Mouse (Mus musculus) thymus, postnatal 4 days (tissue): Measurements from ENCODE around the gene Nek8.
"Not testable (repeated sequence)": the region's sequence is repeated elsewhere in the genome, so short reads cannot be mapped to it uniquely, and the experiment has no call there.

Source experiments
- DNase-seq: peaks from one replicate; pipeline ENCODE4 v3.0.0; 2021

Gene Nek8

GRCm38 (mm10) chr11:78137584-78137983, 38.9 kb downstream of the Nek8 start:
- DNase-seq, result no peak

- no peak for DNase-seq
These were observed 40.3 kb downstream of the Nek8 start for GRCm38 (mm10) chr11:78136132-78136531.

- DNase-seq, result not testable (repeated sequence)
These were observed 41.2 kb downstream of the Nek8 start for GRCm38 (mm10) chr11:78135314-78135713.

- DNase-seq, result no peak
These were observed 42.1 kb downstream of the Nek8 start for GRCm38 (mm10) chr11:78134344-78134743.

GRCm38 (mm10) chr11:78133915-78134314, 42.6 kb downstream of the Nek8 start:
- DNase-seq, result no peak

GRCm38 (mm10) chr11:78129458-78129857, 47.0 kb downstream of the Nek8 start:
- no peak for DNase-seq

GRCm38 (mm10) chr11:78126739-78127138, 49.7 kb downstream of the Nek8 start:
- no peak for DNase-seq

- DNase-seq, result no peak
These were observed 50.8 kb downstream of the Nek8 start for GRCm38 (mm10) chr11:78125691-78126090.

GRCm38 (mm10) chr11:78123782-78124181, 52.7 kb downstream of the Nek8 start:
- no peak for DNase-seq

GRCm38 (mm10) chr11:78122815-78123214, 53.7 kb downstream of the Nek8 start:
- no peak for DNase-seq

- no peak for DNase-seq
These were observed 55.3 kb downstream of the Nek8 start for GRCm38 (mm10) chr11:78121176-78121575.

- DNase-seq, result no peak
These were observed 56.6 kb downstream of the Nek8 start for GRCm38 (mm10) chr11:78119898-78120297.

GRCm38 (mm10) chr11:78118467-78118866, 58.0 kb downstream of the Nek8 start:
- no peak for DNase-seq

GRCm38 (mm10) chr11:78116146-78116410, 60.4 kb downstream of the Nek8 start:
- no peak for DNase-seq
